Mouse (Mus musculus): Measurements from ENCODE around the gene Kif13a. TPM values are rescaled to one million over a fixed set of nuclear protein-coding genes. Genes with fewer than 3 reads are reported as not detected.

Gene Kif13a
- total RNA-seq (2021) = 10 to 100 TPM; 66.5 to 70.1 TPM
- long read RNA-seq, experiment 1, partial matches to known transcripts = 8 of 21 reads
- long read RNA-seq, experiment 1, other reads (novel, unspliced or antisense) = 11 of 21 reads
- long read RNA-seq, experiment 2, partial matches to known transcripts = 5 of 14 reads
- long read RNA-seq, experiment 2, other reads (novel, unspliced or antisense) = 9 of 14 reads

DNA sequence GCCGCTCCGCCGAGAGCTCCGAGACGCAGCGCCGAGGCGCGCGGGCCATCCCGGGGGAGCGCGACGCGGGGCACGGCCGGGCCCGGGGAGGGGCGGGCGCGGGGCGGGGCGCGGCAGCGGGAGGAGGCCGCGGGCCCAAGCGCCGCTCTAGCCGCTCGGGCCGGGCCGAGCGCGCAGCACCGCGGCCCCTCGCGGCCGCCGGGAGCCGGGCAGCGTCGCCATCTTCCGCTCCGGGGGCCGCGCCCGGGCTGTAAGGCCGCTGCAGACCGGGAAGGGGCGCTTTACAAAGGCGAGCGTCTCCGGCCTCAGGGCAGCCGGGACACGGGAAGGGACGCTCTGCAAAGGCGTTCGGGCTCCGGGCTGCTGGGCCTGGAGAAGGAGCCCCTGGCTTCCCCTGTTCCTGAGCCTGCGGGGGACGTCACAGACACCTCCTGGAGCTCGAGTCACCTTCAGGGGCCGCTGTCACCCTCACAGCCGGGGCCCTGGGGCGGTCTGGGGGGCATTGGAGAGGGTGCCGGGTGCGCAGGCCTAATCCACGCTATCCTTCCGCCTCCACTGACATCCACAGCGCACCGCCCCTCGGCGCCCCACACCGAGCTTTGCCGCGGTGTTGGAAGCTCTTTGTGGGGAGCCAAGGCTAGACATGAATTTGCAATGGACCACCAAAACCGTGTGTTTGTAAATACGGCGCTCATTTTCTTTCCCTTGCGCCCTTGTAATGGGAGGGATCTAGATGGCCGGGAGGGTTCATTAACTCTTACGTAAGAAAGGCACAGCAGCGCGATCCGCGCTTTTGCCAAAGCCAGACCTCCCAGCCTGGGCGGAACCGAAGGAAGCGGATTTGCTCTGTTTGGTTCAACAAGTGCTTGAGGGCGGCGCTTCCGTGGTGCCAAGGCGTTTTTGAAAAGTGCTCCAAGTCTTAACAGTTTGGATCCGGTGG, at the start of gene Kif13a:
Gene Kif13a, minus strand, starts transcription at position 149 of the 940 bp plus-strand sequence.
- DNase-seq = peak; percentile 90

DNA sequence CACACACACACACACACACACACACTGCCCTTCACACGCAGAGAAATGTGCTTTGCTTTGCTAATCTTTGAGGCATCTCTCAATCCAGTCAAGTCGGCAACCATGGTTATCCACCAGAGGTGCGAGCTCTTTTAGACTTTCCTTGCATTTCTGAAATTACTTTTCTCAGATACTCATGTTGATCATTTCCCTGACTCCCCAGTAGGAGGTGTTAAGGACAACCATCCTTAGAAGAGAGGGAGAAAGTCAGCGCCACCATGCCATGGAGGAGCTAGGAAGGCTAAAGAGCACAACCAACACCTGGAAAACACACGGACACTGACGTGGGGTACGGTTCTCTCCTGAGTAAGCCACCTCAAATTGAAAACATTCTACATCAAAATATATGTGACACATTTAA, 46.9 kb upstream of the Kif13a start:
- no peak for DNase-seq

DNA sequence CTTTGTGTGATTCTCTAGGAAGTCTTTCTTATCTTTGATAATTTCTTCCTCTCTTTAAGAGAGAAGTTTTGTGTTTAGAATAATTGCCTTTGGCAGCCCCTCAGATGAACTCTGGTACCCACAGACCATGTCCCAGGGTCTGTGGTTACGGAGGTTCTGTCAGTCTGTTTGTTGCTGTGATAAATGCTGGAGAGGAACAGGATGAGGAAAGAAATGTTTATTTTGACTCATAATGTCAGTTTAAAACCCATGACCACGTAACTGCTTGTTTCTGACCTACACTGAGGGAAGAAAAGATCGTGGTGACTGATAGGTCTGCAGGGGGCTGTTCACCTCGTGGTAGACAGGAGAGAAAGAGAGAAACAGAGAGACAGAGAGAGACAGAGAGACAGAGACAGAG, 46.3 kb upstream of the Kif13a start:
- DNase-seq = no peak

DNA sequence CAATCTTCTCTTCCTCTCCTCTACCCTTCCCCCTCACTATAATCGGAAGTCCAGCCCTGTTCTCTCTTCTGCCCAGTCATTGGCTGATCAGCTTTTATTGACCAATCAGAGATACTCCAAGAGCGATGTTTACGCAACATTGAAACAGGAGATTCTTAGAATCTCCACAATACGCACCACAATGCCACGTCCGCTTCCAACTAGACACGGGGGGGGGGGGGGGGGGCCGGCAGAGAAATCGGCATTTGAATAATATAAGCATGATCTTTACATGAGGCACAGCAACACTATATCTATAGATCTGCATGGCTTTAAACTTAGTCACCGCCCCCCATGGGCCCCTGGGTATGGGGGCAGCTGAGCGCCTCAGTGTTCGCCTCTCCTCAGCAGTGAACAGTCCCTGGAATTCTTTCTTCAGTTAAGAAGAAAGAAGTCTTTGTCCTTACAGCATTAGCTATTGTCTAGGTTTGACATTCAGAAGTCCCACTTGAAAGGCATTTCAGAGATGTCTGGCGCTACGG, 45.4 kb upstream of the Kif13a start:
- no peak for DNase-seq

DNA sequence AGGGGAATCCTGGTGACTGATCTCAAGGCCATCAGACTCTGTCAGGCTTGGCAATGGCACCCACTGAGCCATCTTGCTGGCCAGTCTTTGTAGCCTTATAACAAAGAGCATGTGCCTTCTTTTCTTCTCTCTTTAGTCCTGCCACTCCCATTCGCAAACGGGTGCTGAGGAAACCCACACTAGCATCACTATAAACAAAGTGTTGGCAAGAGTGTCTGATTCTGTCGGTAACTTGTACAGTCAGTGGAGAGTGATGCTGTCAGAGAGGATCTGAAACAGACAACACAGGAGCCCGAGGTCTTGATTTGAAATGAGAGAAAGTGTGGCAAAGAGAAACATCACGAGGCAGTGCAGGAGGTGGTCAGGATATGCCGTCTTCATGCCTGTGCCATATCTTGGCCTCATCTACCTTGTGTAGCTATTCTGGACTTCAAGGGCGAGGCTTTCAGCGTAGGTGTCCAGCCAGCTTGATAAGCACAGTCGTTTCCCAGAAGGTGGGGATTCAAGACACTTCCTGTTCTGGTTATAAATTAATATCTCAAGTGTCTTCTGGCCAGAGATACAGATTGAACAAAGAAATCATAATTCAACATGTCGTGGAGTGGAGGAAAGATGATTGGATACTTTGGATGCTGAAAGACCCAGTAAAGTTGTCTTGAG, 40.7 kb upstream of the Kif13a start:
- no peak for DNase-seq

DNA sequence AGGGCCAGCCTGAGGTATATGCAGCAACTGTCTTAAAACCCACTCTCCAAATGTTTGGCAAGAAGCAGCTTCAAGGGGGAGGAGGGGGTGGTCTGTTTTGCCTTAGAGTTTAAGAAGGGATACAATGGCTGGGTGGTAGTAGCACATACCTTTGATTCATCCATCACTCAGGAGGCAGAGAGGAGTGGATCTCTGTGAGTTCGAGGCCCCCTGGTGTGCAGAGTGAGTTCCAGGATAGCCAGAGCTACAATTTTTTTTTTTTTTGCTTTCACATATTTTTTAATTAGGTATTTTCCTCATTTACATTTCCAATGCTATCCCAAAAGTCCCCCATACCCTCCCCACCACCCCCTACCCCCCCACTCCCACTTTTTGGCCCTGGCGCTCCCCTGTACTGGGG, 39.0 kb upstream of the Kif13a start:
- no peak for DNase-seq

DNA sequence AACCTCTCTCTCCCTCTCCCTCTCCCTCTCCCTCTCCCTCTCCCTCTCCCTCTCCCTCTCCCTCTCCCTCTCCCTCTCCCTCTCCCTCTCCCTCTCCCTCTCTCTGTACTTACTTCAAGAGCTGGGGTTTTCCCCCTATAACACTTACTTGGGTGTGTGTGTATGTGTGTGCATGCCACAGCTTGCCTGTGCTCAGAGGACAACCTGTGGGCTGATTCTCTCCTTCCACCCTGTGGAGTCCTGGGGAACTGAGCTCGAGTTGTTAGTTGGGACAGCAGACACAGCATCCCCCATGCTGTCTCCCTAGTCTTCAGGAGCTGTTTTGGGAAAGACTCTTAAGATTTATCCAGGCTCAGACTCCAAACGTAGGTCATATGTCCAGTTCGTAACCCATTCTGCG, 37.6 kb upstream of the Kif13a start:
- no peak for DNase-seq

DNA sequence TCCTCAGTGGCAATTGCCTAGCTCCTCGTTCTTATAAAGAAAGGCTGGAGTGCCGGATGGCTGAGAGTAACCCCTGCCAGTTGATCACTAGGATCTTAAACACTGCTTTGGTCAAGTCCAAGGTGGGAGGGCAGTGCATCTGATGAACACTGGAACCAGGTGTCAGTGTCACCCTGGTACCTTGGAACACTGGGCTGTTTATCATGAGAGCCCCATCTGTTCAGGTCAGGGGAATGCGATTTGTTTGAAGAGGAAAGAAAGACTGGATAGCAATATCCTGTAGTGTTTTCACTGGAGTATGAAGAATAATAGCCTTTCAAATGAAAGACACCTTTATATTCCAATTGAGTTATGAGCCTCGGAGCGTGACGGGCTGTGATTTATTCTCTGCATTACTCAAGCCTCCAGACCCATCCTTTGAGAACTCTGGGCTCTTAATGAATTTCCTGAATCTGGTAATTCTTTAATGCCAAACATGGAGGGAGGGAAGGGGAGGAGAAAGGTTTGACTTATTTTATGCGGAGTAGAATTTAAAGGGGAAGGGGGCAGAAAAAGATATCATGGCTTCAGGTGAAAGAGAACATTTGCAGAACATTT, 31.3 kb upstream of the Kif13a start:
- DNase-seq = no peak

DNA sequence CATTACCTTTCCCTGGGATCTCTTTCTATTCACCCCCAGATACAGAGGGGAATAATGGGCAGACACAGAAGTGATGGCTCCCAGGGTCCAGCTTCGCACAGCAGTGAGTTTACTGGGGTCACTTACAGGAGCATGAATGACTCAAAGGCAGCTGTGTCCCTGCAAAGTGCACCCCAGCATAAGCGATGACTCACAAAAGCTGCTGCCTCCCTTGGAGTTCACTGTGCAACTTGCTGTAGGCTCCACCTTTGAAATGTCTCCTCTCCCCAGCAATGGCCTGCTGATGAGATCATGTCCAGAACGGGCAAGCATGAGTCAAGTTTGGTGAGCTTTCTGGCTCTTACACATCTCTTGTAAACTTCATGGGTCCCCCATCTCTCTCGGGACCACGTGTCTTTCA, 29.5 kb upstream of the Kif13a start:
- no peak for DNase-seq

DNA sequence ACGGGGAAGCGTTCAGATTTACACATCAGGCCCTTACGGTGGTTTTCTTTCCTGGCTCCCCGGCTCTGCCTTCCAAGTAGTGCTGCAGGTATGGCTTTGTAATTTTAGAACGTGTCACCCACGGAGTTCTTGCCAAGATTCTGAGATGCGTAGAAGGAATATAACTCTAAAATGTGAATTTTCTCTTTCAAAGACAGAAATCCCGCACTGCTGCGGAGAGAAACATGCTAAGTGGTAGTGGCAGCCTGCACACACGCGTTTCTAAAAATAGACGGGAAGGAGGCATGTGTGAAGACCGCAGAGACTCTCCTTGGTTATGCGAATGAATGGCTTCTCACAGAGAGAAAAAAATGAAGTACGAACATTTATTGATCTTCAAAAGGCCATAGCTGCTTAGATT, 21.5 kb upstream of the Kif13a start:
- DNase-seq = no peak

DNA sequence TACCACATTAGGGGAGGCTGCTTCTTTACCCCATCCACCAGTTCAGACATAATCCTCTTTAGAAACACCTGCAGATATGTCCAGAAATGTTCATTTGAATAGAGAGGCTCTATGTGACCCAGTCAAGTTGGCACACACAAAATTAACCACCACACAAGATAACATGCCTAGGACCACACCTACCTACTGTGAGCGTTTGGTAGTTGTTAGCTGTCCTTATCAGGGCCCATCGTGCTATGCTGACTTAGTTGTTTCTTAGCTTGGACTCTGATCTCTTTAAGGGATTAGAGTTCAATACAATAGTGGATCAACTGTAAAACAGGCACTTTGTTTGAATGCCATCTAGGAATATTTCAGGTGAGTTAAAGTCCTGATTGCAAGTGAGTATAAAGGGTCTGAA, 20.1 kb upstream of the Kif13a start:
- no peak for DNase-seq

DNA sequence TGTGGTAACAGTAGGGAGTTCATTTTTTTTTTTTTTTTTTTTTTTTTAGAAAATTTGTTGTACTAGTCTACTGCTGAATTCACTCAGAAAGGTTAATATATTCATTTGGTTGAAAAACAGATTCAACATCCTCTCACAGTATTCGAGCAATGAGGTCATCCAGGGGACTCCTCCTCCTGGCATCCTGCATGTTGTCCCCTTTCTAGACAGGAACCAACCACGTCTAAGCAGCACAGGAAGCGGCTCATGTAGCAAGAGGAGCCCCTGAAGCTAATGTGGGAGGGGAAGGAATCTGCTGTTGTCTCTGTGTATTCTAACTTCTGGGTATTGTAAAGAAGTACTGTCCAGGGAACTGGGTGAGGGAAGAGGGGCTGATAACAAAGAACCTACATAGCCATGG, 18.4 kb upstream of the Kif13a start:
- no peak for DNase-seq

DNA sequence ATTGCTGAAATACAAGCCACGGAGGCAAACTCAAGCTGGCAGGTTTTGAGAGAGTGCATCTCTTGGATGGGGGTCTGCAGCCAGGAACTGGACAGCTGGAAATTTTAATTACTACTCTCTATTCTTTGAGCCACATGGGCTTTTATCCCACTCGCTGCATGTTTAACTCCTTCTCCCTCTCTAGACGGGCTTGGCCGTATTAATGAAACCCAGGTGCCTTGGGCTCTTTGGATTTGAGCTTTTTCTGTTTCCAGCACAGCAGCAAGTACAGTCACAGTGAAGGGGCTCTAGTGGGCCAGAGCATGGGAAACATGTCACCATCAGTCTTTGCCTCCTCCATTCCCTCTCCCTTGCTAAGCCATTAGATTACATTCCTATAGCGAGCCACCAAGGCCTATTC, 16.4 kb upstream of the Kif13a start:
- DNase-seq = no peak

DNA sequence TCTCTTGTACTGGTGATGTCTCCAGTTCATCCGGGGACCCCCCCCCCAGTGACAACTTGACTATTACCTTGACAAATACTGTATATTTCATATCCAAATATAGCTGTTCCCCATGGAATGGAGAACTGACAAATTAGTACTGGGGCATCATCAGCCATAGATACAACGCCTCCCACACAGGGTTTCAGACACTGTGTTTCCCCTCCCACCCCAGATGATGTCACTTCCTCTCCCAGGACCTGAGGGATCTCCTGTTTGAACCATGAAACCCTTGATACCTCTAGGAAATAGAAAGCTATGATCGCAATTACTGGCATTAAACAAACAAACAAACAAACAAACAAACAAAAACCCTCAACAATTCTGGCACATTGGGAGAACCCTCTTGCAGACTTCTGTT, 15.6 kb upstream of the Kif13a start:
- DNase-seq = no peak

DNA sequence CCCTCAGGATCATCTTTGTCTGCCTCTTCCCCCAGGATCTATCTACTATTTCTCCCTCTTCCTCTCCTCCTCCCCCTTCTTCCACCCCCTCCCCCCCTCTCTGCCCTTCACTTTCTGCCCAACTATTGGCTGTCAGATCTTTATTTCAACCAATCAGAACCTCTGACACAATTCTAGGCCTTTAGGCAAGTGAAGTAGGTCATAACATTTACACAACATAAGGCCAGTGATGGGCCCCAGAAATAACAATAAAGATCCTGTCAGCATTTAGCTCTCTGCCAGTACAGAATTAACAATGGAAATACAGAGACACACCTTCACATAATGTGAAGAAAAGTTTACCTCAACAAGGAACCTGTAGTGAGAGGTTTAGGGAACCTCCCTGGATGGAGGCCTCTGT, 13.6 kb upstream of the Kif13a start:
- DNase-seq = no peak

DNA sequence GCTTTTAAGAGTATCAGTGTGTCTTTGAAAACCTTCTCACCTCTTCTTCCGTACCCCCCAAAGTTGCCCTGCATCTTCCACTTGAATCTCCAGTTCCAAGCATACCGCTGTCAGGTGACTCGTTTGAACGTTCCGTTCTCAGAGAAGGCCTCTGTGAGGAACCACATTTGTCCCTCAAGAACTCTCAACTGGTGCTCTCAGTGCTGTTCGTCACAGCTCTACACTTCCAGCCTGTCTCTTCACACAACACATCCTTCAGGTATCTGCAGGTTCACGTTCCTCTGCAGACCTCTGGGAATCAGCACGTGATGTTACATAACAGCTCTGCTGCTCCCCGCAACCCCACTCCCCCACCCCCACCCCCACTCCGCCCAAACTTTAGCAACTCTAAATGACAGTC, 4.4 kb upstream of the Kif13a start:
- no peak for DNase-seq

DNA sequence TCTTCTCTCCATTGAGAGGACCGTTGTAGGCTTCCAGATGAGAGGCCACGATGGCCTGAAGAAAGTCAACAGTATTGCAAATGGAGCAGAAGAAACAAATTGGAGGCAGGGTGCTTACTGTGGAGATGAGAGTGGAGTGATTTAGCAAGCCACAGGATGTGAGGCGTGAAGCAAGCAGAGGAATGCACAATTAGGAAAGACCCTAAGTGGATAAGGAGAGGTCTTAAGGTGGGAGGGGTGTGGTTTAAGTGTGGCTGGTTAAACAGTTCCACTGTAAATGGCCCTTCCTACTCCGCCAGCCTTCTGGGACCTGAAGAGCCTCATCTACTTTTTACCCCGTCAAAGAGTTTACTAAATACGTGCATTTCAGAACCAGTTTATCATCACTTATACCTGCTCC, 3.2 kb upstream of the Kif13a start:
- DNase-seq = no peak

DNA sequence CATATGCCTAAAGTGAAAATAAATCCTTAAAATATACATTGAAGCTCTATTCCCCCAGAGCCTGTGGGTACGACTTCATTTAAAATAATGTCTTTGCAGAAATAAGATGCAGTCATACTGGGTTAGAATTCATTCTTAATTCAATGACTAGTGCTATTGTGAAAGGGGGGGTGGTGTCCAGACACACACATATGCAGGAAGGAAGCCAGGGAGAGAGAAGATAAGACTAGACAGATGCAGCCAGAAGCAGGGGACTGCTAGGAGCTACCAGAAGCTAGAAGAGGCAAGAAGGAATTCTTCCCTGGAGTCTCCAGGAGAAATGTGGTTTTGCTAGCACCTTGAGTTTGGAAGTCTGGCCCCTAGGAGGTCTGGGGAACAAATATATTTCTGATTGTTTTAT, 2.4 kb upstream of the Kif13a start:
- no peak for DNase-seq

DNA sequence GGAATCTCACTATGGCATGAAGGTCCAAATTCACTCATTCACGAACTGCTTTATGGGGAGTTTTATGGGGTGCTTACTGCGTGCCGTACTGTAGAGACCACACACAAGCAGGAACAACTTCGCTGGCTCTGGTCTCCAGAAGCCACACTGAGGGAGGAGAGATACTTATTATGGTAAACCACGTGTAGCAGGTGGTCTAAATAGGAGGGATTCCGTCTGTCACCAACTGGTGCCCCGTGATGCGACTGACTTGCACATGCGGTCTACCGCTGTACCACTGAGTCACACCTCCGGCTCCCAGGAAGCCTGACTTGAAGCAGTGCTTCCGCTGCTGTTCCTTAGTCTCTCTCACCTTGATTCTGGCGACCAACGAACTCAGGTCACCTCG, 986 bp upstream of the Kif13a start:
- DNase-seq = no peak

DNA sequence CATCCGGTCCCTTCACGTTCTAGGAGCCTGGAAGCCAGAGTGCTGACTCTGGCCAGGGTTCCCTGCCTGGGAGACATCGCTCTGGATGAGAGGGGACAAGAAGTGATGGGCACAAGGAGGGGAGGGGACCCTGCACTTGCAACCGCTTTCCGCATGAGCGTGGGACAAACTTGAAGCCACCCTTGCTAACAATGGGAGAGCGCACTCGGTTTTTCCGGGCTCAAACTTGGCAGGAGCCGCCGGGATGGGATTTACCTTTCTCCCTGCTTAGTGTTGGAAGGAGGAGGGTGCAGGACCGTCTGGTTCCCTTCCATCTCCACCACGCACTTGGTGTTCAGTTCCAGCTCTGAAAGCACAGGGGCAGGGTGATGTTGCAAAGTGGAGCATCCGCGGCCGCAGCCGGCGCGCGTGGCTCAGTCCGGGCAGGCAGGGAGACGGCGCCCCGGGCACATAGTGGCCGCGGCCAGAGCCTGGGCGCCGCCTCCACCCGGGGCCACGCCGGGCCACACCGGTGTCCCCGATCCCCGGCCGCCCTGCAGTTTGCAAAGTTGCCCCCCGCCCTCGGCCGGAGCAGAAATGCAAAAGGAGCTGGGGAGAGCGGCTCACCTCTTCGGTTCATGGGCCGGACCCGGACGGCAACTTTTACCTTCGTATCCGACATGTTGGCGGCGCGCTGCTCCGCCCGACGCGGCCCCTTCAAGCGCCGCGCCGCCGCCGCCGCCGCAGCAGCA, 541 bp downstream of the Kif13a start:
- peak; percentile 51 for DNase-seq

DNA sequence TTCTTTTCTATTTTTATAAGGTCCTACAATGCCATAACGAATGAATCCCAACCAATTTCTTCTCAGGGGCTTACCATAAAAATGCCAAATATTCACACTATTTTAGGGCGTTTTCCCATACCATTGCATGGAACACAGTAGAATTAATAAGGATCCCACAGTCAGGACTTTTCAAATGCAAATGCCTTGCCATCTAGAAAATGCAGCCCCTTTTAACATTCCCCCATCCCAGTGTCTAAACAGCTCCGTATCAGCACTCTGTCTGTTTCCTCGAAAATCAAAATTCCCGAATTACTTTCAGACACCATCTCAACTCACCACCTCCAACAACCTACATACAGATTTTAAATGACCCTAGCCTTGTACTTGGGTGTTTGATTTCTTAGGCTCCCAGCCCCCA, 1.3 kb downstream of the Kif13a start:
- no peak for DNase-seq

DNA sequence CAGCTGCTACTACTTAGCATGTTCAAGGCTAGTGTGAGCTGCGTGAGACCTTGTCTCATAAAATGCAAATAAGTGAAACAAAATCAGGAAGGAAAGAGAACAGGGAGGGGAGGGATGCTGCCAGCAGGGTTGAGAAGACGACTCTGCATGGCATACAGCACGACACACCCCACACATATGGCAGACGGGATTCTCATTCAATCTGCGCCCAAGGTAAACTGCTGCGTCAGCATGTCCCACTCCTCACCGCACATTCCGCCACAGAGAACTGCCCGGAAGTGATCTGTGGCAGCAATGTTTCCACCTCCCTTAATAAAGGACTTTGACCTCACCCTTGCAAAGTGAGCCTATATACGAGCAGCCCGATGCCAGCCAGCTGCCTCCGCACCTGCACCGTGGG, 4.0 kb downstream of the Kif13a start:
- DNase-seq = no peak

Measured in gastrocnemius, postnatal 25 days (tissue).